Comparison of ENCODE assay signal across 19 mouse cellular contexts in genomic region chr1:31043208-31043607, GRCm38 (mm10).
"Had no signal": no experiment of that assay in that cellular context is flagged by ENCODE, and none has a peak within 500 bp of the region (broad histone marks: within the 10 kb centered on the region; RNA-seq: fewer than 3 reads in every experiment).

No protein-coding gene starts in this region.

- H3K4me2 ChIP-seq: liver, embryonic 11.5 days; liver, embryonic 15.5 days; lung, embryonic 14.5 days; midbrain, embryonic 13.5 days; neural tube, embryonic 13.5 days had no signal

- H3K36me3 ChIP-seq: liver, embryonic 15.5 days; midbrain, embryonic 13.5 days; neural tube, embryonic 13.5 days had no signal

- DNase-seq: kidney, adult 2 months; kidney, postnatal 25 days; layer of hippocampus, adult 9-11 months; lung, embryonic 14.5 days; retina, postnatal 1 day; thymus, adult 2 months; thymus, postnatal 25 days had no signal

- H3K9me3 ChIP-seq: liver, embryonic 15.5 days; midbrain, embryonic 13.5 days; neural tube, embryonic 13.5 days had no signal

- H3K27ac ChIP-seq: kidney, postnatal 0 days; layer of hippocampus, adult 2 months; left cerebral cortex, adult 2 months; liver, embryonic 15.5 days; macrophage; midbrain, embryonic 13.5 days; neural tube, embryonic 13.5 days; stomach, postnatal 0 days had no signal

- H3K4me3 ChIP-seq: layer of hippocampus, adult 2 months; left cerebral cortex, adult 2 months; liver, embryonic 15.5 days; midbrain, embryonic 13.5 days; myocyte; neural tube, embryonic 13.5 days had no signal

- H3K27me3 ChIP-seq: liver, embryonic 15.5 days; midbrain, embryonic 13.5 days; neural tube, embryonic 13.5 days had no signal

- H3K4me1 ChIP-seq: liver, embryonic 15.5 days; midbrain, embryonic 13.5 days; neural tube, embryonic 13.5 days had no signal

- H3K9ac ChIP-seq: liver, embryonic 15.5 days; lung, embryonic 14.5 days; midbrain, embryonic 13.5 days; neural tube, embryonic 13.5 days had no signal

- ATAC-seq: lung, postnatal 0 days; midbrain, embryonic 13.5 days; midbrain, embryonic 16.5 days had no signal
